Mouse (Mus musculus): ENCODE data around the gene Rnf167. TPM values are rescaled to one million over a fixed set of nuclear protein-coding genes. Genes with fewer than 3 reads are reported as not detected.

The Rnf167 gene
- total and polyA plus RNA-seq, 3 experiments: 23.5 to 31.7 (median 25.5) TPM

- Histone ChIP-seq H3K4me2 (ENCODE audit: insufficient read depth, low read depth, poor library complexity, severe bottlenecking) (peak within 1 kb of the TSS; percentile 76), H3K27ac (ENCODE audit: insufficient read depth, low read depth) (peak within 1 kb of the TSS; percentile 1; the same call in 1 of the 2 replicates), H3K9me3 (replicated peaks; ENCODE audit: low read length) (no peaks in the 10 kb centered on the region), H3K27me3 (replicated peaks) (no peaks in the 10 kb centered on the region), H3K9ac (ENCODE audit: insufficient read depth, low read depth) (peak within 1 kb of the TSS; percentile 79), H3K4me1 (ENCODE audit: control insufficient read depth in 1 of 2, insufficient read depth in 2 of 2) (peaks cover 0 to 56% of the 10 kb centered on the region in 2 experiments; a peak in 3 of 4 replicates), H3K4me3 (replicated peaks in 1 of 3; ENCODE audit: low read depth in 2 of 3, low read length in 2 of 3, poor library complexity in 1 of 3) (peak within 1 kb of the TSS; percentile 71 to 81 (median 76)), H3K36me3 (replicated peaks in 1 of 2; ENCODE audit: control insufficient read depth in 1 of 2, insufficient read depth in 1 of 2, low read length in 1 of 2) (peaks cover 14 to 35% of the 10 kb centered on the region in 2 experiments), H3K79me2 (replicated peaks; ENCODE audit: control insufficient read depth, extremely low read depth, insufficient read depth, poor library complexity, severe bottlenecking) (no peaks in the 10 kb centered on the region)
- DNase-seq (ENCODE audit: extremely low read depth): peak; percentile 71
- in situ Hi-C loops (cut with MboI; ENCODE audit: low pct_ligation_motif_present, low pct_unique_long_range_greater_than_20kb, low sequenced_read_pairs) (loop anchor here (5.0 kb wide), 1 partner anchor 70 kb away; no protein-coding TSS in a partner anchor), dilution Hi-C loops (cut with MboI; ENCODE audit: extremely low pct_ligation_motif_present, extremely low pct_unique_long_range_greater_than_20kb, low sequenced_read_pairs) (no loop called here)
- TF ChIP-seq SIN3A (IDR thresholded peaks at IDR 0.05; ENCODE audit: low read length) (0 out of 2 replicates have a peak, but pooled peaks have one; percentile 32), TBP (conservative IDR thresholded peaks at IDR 0.05; ENCODE audit: low read depth, low read length) (0 out of 2 replicates have a peak, but pooled peaks have one; percentile 26), MAZ (IDR thresholded peaks at IDR 0.05; ENCODE audit: low read depth, low read length) (peak; percentile 97), MXI1 (IDR thresholded peaks at IDR 0.05; ENCODE audit: low read depth, low read length) (peak; percentile 33; the same call in 1 of the 2 replicates), GABPA (IDR thresholded peaks at IDR 0.05; ENCODE audit: insufficient replicate concordance, low read depth, low read length) (no peak), UBTF (IDR thresholded peaks at IDR 0.05; ENCODE audit: low read depth, low read length) (peak; percentile 14; the same call in 1 of the 2 replicates), ZNF384 (IDR thresholded peaks at IDR 0.05; ENCODE audit: low read depth, low read length) (no peak), EP300 (IDR thresholded peaks at IDR 0.05; ENCODE audit: low read length) (no peak), KAT2A (IDR thresholded peaks at IDR 0.05; ENCODE audit: insufficient replicate concordance, low read length) (no peak), USF2 (conservative IDR thresholded peaks at IDR 0.05; ENCODE audit: low read depth, low read length) (no peak), HCFC1 (IDR thresholded peaks at IDR 0.05; ENCODE audit: low read depth, low read length) (peak; percentile 46), POLR2A (IDR thresholded peaks at IDR 0.05; ENCODE audit: low read depth, low read length) (peak; percentile 76), SMC3 (IDR thresholded peaks at IDR 0.05; ENCODE audit: low read depth, low read length) (peak; percentile 49), ZMIZ1 (IDR thresholded peaks at IDR 0.05; ENCODE audit: low read depth, low read length) (peak; percentile 53; the same call in 1 of the 2 replicates), NELFE (IDR thresholded peaks at IDR 0.05; ENCODE audit: low read depth, low read length) (peak; percentile 77), TCF12 (IDR thresholded peaks at IDR 0.05; ENCODE audit: low read depth, low read length) (peak; percentile 28; the same call in 1 of the 2 replicates), IRF4 (IDR thresholded peaks at IDR 0.05; ENCODE audit: low read depth, low read length) (peak; percentile 47), ELF1 (IDR thresholded peaks at IDR 0.05; ENCODE audit: low read depth, low read length) (peak; percentile 65), ETS1 (conservative IDR thresholded peaks at IDR 0.05; ENCODE audit: low read depth, low read length) (peak; percentile 3), CTCF (conservative IDR thresholded peaks at IDR 0.05 in 1 of 2, IDR thresholded peaks at IDR 0.05 in 1 of 2; ENCODE audit: low read depth in 2 of 2, low read length in 2 of 2) (peak; percentile 6 to 77; a peak in 2 of 4 replicates), MAX (IDR thresholded peaks at IDR 0.05; ENCODE audit: low read length) (0 out of 2 replicates have a peak, but pooled peaks have one; percentile 8)
Observed at GRCm38 (mm10) chr11:70687601-70688199, 40.7 kb downstream of the Rnf167 start, which contains the start of gene Camta2. TSS of gene Camta2 (minus strand) at chr11:70688105.

Data from CH12.LX (cell line).